Mouse (Mus musculus) cerebellum, adult 8-10 months (tissue): Measurements from ENCODE around the gene Hic1.
"Not testable (repeated sequence)": the region's sequence is repeated elsewhere in the genome, so short reads cannot be mapped to it uniquely, and the experiment has no call there.

Experiments
- DNase-seq: peaks from one replicate; pipeline ENCODE4 v3.0.0; 2022

Gene Hic1

DNA sequence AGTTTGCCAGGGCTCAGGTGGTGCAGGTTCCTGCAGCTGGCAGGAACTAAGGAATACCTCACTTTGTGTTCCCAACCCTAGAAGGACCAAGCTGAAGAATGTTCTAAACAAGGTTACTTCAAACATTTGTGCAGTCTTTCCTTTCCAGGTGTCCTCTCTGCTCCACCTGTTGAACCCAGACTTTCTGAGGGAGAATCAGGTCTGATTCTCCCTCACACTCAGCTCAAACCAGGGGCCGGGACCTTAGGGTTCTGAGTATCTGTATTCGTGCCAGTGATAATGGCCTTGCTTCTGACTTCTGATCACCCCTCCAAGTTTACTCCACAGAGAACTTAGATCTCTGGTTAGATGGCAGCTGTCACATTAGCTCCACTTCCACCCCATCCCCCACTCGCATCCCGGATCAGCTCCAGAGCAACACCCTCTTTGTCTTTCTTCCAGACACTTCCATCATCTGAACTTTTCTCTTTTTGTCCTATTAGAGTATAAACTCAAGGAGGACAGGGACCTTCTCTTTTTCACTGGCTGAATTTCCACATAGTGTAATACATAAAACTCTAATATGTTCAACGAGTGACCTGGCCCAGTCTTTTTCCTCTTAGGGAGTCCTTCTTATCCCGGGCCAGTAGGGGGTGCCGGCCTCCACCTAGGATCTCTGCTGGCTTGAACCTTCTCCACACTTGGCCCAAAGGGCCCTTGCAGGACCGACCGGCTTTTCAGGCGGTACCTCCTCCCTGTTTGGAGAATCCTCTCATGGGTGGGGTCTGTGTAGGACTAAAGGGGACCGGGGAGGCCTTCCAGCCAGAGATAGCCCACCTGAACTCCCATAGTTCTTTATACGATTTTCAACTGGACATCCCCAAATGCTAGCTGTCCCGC lies 23.3 kb upstream of the Hic1 start:
- peak; percentile 86 for DNase-seq

DNA sequence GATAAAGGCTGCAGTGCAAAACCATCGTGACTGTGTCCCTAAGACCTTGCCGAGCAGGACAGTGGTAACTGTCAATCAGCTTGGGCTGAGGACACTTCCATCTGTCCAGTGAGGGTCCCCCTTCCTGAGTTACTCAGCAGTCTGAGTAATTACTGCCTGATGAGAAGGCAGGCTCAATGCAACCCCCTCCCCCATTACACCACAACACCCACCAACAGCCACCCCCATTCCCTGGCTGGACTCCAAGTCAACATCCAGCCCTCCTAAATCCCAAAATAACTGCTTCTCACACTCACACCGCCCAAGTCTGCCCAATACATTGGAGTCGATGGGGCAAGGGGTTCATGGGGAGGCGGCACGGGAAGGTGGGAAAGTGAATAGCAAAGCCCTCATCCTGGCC lies 22.5 kb upstream of the Hic1 start:
- DNase-seq, result peak; percentile 46

GRCm38 (mm10) chr11:75190905-75191441 lies 21.7 kb upstream of the Hic1 start, which contains the start of gene Dph1:
Gene Dph1, minus strand, starts transcription at chr11:75191241.
- DNase-seq, result no peak

DNA sequence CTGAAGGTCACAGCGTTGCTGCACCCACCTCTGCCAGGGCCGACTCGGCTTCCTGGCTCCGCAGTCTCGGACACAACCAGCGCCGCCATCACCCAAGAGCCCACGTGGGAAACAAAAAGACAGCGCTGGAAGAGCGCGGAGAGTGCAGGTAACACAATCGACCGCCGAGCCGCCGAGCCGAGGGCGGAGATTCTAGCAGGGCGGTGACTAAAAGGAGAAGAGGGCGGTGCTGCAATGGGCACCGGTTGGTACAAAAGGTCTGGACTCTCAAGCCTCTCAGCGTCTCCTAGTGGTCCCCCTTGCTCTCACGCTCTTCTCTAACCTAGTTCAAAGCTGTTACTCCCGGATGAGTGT lies 21.0 kb upstream of the Hic1 start:
- peak; percentile 78 for DNase-seq

DNA sequence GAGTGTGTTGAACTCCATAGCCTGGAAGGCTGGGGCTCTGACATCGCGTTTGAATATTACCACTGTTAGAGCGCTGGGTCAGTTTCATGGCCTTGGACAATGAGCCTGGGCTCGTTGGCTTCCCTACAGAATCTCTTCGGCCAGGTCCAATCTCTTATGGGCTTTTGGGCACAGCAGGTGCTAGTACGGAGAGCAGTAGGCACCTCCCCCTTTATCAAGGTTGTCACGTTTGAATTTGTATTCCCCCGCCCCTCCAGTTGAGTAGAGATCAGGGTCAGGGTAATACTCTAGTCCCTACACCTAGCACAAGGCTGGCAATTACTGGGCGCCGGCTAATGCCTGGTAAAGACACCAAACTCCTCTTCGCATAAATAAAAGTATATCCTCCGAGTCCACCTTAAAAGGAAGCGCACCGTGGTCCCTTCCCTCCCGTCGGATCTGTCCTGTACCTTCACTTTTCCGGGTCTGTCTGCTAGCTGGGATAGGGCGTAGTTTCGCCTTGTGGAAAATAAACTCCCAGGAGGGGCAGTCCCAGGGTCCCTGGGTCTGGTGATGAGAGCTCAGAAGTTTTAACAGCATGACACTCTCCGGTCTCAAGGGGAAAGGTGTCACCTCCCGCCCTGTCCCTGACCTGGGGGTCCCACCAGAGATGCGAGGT lies 20.5 kb upstream of the Hic1 start:
- DNase-seq, result peak; percentile 24

GRCm38 (mm10) chr11:75184986-75185385 lies 15.7 kb upstream of the Hic1 start:
- DNase-seq, result no peak

DNA sequence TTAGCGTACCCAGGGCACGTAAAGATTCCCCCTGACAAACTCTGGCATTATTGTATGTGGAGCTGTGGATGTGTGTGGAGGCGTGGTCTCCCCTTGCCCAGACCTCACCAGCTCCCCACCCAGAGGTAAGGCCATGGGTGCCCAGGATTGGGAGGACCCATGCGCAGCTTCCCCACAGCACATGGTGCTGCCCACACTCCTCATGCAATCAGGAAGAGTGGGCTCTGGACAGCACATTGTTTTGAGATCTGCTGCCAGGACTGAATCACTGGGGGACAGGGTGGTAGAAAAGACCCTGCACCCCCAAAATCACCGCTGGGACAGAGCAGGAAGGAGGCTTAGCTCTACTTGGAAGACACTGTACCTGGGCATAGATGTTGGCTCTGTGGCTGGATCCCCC lies 15.3 kb upstream of the Hic1 start:
- DNase-seq, result no peak

GRCm38 (mm10) chr11:75183917-75184570 lies 14.7 kb upstream of the Hic1 start:
- DNase-seq, result no peak

DNA sequence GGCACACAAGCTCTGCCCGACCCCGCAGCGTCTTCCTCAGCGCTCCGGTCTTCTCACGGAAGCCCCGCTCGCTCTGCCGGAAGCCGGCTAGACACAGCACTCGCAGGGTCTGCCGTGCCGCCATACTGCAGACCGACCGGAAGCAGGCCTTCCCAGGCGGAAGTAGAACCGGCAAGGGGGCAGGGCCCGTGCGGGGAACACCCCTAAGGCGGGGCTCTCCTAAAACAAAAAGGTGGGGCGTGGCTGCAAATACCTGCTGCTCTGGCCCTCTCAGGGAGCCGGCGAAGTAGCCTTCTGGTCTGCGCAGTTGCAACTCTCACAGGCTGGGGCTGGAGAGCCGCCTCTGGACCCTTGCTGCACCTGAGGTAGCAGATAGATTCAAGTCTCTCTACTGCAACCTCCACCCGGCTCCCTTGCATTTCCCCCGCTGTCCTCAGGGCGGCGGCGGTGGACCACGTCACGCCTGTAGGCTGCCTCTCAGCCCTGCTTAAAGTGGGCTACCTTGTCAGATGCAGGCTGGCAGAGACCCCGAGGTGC lies 9.4 kb upstream of the Hic1 start, which contains the start of gene Ovca2:
Gene Ovca2 (minus strand): TSS at position 164 of the 537 bp plus-strand sequence.
- peak; percentile 90 for DNase-seq

- DNase-seq, result no peak
Observed at GRCm38 (mm10) chr11:75178011-75178410, 8.7 kb upstream of the Hic1 start.

GRCm38 (mm10) chr11:75174574-75174973 lies 5.3 kb upstream of the Hic1 start:
- not testable (repeated sequence) for DNase-seq

- no peak for DNase-seq
Observed at GRCm38 (mm10) chr11:75173799-75174165, 4.5 kb upstream of the Hic1 start.

DNA sequence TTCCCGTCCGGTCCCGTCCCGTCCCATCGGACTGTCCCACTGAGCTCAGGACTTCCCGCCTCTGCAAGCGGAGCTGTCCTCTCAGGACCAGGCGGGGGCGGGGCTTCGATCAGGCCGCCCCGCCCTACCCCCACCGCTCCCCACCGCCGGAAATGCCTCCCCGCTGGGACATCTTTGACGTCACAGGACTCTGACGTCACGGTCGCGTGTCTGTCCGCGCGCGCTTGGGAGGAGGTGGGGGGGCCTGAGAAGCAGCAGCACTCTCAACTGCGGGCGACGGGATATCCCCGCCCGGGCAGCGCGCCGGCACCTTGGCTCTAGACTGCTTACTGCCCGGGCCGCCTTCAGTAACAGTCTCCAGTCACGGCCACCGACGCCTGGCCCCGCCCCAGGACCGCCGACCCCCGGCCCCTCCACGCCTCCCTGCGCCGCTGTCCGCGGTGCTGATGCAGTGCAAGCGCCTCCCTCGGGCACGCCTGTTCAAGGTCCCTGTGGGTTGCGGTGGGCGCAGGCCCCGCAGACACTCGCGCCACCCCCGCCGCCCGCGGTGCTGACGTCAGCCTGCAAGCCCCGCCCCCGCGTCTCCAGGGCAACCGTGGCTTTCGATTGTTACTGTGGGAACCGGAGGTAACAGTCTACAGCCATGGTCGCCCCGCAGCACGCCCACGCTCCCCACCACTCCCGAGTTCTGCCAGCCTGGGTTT lies 3.9 kb upstream of the Hic1 start:
- peak; percentile 90 for DNase-seq

- peak; percentile 56 for DNase-seq
Observed at GRCm38 (mm10) chr11:75172151-75173094, 3.1 kb upstream of the Hic1 start.

DNA sequence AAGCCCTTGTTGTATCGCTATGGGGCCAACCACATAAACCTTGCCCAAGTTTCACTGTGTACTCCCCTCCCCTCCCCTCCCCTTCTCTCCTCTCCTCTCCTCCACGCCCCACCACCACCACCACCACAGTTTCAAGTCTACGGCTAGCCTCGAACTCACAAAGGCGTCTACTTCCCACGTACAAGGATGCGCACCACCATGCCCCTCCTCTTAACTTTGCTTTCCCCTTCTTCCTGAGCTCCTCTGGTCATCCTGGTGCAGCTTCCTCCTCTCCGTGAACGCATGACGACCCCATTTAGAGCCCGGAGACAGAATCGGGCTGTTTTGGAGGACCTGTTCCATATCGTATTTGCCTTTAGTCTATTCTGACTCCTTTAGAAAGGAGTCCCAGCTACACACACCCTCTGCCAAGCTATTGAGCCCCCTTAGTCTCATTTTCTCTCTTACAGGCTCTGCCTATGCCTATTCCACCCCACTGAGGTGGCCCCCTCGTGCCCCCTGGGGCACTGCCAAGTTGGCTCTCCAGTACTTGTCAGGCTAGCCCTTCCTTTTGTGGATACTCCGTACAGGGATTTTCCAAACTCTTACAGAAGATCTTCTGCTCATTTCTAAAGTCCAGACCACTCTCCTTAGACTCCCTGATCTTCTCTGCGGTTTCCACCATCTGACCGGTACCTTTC lies 2.0 kb upstream of the Hic1 start:
- peak; percentile 46 for DNase-seq

GRCm38 (mm10) chr11:75170136-75170751 lies 925 bp upstream of the Hic1 start:
- peak; percentile 96 for DNase-seq

DNA sequence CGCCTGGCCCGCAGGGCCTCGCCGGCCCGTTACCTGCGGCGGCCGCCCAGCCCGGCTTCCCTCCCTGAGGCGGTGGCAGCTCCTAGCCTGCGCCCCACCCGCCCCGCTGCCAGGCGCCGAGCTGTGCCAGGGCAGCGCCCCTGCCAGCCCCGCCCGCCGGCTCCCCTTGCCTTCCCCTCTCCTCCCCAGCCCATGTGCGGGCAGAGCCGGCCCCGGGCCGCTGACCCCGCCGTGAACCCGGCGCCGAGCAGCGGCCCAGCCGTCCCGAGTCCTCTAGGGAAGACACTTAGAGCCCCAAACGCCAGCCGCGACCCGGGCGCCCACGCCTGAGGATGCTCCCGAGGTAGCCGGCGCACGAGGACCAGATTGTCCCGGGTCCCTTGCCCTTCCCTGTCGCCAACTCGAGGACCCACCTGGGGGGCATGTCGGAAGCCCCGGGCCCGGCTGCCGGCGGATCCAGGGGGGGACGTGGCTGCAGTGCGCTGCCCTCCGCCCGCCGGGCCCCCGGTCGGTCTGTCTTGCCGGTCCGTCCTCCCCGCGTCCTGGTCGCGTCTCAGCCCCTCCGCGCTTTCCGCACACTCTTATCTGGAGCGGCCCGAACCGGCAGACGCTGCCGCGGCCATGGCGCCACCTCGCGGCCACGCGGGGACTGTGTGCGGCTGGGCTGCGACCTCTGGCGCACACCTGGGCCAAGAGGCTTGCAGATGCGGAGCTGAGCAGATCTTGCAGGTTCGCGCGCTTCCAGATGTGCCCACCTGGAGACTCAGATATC lies 543 bp downstream of the Hic1 start:
- DNase-seq, result peak; percentile 81

GRCm38 (mm10) chr11:75167643-75168589 lies 1.4 kb downstream of the Hic1 start:
- no peak for DNase-seq
